Mouse (Mus musculus): Measurements from ENCODE around the gene Wnt5b.
"Not testable (repeated sequence)": the region's sequence is repeated elsewhere in the genome, so short reads cannot be mapped to it uniquely, and the experiment has no call there.

The Wnt5b gene

DNA sequence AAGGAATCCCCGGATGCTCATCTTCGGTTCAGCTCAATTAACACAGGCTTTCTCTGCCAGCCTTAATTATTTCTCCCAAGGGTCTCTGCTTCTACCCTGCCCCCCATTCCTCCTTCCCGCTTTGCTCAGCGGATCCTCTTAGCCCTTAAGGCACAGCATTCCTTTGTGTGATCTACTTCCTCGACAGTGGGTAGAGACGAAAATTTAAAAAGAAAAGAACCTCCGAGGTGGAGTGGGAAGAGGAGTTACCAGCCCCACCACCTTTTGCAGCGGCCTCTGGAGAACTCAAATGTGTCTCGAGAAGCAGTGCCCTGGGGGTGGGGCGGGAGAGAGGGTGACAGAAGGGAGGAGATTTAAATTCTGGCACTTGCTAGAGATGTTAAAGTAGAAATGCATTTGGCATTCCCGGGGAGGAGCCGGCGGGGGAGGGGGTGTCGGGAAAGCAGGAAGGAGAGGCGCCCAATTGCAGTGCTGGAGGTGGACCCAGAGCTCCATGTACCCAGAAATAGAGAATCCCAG is 92.1 kb downstream of the Wnt5b start:
- DNase-seq (ENCODE audit: low read depth, low spot score), result peak; percentile 40

DNA sequence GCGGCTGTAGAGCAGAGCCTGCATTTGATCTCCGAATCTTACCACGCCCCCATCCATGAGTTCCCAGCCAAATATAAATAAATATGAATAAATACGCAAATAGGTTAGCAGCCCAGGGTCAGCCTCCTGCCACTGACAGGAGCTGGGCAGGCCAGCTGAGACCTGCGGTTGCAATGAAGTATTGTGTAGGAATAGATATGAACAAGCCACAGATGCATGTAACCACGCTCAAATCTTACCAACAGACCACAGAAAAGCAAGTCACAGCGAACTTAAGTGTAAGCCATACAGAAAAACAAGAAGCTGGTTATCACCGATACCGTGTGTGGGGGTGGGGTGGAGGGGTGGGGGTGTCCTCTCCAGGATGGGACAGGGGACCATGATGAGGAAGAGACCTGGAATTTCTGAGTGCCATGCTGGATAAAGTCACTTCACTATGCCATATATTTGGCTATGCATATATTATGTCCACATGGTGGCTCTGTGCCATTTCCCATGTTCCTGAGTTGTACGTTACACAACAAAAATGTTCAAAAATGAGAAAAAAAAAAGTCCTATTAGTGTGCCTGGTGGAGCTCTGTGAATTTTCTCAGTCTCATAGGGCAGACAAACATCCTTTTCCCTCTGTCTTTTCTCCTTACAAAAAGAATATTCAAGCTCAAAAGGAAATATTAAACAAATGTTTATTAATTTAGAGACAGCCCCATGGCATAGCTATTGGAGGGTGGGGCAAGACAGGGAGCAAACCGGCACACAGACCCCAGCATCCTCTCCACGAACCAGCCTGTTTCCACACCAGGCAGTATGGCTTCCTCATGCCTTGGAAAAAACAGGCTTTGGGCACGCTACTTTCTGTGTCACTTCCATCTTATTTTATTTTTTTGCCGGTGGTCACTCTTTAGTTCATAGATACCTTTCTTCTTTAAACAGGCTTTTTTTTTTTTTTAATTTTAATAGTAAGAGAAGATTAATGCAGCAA is 92.9 kb downstream of the Wnt5b start:
- no peak for DNase-seq (ENCODE audit: low read depth, low spot score)

DNA sequence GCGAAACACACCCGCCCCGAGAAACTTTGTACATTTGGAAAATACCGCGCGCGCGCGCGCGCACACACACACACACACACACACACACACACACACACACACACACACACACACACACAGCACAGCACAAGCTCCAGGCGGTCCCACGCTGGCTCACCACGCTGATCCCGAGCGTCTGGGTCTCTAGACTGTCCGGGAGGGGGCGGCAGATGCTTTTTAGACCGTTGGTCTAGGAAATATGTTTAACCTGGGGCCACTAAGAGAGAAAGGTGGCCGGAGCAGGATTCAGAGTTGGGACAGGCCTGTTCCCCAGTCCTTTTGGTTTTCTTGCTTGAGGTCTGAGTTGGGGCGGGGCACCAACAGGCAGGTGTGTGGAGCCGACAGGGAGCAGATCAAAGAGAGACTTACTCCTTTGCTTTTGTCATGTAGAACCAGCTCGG is 95.1 kb downstream of the Wnt5b start:
- DNase-seq (ENCODE audit: low read depth, low spot score), result peak; percentile 54

DNA sequence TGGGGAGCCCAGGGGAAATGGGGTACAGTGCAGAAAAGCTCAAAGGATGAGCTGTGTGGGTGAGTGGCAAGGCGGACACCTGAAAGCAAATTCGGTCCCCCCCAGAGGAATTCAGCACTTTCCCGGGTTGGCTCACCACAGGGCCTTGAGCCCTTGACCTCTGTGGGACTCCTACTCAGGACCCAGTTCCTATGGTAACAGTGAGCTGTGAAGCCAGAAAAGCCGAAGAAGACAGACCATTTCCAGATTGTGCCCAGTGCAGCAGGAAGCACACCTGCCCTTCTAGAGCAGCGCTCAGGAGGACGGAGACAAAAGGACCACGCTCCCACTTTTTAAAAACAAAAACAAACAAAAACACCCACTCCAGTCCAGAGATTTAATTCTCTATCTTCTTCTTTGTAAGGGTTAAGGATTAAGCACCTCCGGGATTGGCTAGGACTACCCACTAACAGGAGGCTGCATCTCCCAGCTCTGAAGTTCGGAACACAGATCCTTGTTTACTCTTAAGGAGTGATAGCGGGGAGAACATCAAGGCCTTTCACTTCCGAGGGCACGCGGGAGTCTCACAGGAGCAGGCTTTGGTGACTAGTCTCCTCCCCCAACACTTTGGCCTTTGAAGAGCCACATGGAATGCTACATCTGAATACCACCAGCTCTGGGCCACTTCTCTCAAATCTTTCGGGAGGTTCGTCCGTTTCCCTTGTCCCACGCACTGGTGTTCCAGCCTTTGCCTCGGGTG is 95.7 kb downstream of the Wnt5b start:
- DNase-seq (ENCODE audit: low read depth, low spot score), result peak; percentile 41

DNA sequence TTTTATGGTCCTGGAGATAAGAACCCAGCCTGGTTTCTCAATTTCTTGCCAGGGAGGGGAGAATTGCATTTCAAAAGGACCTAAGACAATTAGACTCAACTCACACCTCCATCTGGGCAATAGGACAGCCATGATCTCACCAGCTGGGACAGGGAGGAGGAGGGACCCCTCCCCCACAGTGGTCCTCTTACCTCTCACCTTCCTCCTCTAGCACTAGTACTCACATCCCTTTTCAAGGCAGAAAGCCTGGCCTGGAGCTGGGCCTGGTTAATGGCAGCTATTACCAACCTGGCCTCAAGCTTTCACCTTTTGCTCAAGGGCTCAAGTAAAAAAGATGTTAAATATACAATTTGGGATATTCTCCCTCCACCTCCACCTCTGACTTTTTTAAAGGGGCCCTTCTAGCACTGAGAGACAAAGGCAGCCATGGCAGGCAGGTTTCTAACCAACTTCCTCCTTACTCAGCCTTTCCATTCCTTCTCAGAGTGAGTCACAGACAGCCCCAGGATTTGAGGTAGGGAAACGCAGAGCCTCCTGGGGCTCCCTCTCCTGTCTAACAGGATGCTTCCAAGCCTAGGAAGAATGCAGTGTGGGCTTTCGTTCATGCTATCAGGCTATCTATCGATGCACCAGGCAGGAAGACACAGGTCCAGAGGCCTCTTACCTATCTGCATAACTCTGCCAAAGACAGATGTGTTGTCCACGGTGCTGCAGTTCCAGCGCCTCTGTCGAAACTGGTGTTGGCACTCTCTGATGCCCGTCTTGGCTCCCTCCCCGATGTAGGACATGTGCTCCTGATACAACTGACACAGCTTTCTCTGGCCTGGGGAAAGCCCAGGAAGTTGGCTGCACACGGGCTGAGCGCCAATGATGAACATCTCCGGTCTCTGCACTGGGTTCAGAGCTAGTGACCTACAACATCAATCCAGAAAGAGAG is 98.2 kb downstream of the Wnt5b start:
- no peak for DNase-seq (ENCODE audit: low read depth, low spot score)

DNA sequence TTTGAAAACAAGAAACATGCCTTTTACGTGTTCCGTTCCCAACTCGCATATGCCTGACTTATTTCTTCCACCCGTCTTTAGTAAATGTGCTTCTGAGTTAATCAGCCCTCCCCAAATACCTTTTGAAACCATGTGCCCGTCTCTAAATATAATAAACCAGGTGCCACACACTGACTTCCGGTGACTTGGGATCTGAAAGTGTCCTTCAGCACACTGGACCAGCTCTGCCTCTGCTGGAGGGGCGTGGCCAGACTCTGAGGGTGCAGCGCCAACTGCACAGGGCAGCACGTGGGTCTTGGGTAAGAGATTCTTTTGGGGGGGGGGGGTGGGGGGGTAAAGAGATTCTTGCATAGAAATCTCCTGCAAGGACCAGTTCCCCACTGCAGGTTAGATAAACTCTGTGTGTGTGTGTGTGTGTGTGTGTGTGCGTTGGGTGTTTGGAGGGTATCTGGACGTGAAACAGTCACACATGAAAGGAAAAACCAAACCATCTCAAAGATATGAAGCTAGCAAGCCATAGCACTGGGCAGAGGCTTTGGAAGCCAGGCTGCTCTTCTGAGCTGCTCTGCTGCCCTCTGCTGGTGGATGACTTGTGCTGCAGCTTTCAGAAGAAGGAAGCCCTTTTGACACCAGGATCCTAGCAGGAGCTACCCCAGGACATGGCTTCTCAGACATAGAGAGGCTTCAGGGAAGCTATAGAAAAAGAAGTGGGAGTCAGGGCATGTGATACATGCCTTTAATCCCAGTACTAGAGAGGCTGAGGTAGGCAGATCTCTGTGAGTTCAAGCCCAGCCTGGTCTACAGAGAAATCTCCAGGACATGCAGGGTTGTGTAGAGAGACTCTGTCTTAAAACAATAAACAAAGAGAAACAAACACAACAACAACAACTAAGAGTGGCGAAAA is 100.2 kb downstream of the Wnt5b start:
- DNase-seq (ENCODE audit: low read depth, low spot score), result peak; percentile 86

DNA sequence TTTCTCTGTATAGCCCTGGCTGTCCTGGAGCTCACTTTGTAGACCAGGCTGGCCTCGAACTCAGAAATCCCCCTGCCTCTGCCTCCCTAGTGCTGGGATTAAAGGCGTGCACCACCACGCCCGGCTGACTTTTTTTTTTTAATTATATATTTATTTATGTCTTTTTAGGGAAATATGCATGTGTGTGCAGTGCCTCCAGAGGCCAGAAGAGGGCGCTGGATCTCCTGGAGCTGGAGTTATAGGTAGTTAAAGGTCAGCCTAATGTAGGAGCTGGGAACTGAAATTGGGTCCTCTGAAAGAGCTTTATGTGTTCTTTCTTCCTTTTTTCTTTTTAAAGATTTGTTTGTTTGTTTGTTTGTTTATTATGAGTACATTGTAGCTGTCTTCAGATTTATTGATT is 101.4 kb downstream of the Wnt5b start:
- not testable (repeated sequence) for DNase-seq (ENCODE audit: low read depth, low spot score)

DNA sequence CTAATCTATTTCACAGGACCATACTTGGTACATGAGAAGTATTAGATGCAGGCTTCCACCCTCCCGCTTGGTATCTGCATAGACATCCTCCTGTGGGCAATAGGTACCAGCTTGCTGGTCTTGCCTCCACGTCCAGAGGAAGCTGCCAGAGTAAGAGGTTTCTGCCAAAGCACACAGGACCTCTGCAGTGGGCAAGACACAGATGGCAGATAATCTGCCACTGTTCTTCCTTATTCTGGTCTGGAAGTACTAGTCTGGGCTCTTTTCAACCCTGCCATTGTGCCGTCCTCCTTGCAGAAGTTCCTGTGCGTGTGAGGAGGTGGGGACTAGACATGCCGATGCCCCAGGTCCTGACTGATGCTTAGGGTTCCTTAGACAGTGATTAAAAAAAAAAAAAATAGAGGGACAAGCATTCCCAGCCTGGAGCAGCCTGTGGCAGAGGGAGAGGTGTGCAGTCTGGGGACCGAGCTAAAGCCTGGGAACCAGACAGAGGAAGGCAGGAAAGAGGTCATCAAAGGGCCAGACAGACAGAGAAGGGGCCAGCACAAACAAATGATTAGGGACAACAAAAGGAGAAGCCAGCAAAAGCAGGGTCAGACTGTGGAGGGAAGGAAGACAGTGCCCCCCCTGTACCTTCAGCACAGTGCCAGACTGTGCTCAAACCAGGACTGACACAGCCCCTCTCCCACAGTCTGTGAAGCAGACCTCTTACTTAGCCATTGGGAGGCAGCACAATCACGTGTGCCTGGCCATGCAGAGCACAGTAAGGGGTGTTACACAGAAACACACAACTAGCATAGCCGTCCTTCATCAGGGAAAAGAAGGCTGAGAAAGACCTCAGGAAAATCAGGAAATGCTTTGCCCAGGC is 106.0 kb downstream of the Wnt5b start:
- DNase-seq (ENCODE audit: low read depth, low spot score), result no peak

DNA sequence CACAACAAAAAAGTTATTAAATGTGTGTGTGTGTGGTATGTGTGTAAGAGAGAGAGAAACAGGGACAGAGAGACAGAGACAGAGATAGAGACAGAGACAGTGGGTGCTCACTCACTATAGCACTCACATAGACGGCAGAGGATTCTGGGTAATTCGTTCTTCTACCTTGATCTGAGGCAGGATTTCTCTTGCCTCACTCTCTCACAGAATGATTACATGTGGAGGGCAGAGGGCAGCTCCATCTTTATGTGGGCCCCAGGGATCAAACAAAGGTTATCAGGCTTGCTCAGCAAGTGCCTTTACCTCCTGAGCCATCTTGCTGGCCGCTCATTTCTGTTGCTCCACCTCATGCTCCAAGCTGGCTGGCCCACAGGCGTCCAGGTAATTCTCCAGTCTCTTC is 109.8 kb downstream of the Wnt5b start:
- DNase-seq (ENCODE audit: low read depth, low spot score), result no peak

DNA sequence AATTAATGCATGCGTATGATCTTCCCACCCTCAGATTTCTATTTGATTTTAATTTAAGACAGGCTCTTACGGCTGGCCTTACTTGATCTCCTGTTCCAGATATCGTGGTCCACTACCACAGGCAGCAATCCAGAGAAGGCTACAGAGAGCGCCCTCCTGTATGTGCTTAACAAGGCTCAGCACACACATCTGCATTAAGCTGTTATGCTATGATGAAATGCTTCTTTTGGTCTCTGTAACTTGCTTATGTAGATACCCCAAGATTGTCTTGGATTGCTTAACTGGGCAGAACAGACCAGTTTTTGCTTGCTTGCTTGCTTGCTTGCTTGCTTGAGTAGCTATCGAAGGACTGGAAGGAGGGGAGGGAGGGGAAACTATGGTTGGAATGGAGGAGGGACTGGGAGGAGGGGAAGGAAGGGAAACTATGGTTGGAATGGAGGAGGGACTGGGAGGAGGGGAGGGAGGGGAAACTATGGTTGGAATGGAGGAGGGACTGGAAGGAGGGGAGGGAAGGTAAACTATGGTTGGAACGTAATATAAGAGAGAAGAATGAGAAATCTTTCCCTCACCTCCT is 112.3 kb downstream of the Wnt5b start:
- no peak for DNase-seq (ENCODE audit: low read depth, low spot score)

DNA sequence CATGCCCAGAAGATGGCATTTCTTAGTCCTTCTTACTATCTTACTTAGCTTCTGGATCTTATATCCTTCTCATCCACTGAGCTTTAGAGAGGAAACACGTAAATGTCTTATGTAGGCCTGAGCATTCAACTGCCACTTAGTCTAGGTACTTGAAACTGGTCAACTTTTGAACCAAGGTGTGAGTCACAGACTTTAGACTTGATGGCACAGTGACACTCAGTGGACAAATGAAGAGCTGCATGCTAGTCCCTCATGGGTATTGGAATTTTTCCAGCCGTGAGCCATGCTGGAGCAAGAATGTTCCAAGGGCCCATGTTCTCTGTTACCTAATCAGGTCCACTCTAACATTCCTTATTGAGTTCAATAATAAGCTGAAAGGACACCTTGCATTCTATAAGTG is 113.6 kb downstream of the Wnt5b start:
- DNase-seq (ENCODE audit: low read depth, low spot score), result no peak

DNA sequence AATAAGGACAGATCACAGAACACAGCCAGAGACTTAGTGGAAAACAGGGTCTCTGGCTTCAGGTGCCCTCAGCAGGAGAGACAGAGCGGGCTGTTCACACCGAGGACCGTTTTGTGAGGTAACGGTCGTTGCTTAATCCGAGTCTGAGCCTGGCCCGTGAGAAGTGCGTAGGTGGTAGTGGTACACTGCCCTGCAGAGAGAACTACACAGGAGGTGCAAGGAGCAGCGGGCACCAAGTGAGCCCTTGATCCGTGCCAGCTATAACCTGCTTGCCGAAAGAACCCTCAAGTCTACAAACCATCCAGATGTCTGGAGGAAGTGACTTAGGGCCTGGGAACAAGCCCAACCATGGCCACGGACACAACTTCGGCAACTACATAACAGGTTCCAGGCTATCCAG is 114.8 kb downstream of the Wnt5b start:
- no peak for DNase-seq (ENCODE audit: low read depth, low spot score)

DNA sequence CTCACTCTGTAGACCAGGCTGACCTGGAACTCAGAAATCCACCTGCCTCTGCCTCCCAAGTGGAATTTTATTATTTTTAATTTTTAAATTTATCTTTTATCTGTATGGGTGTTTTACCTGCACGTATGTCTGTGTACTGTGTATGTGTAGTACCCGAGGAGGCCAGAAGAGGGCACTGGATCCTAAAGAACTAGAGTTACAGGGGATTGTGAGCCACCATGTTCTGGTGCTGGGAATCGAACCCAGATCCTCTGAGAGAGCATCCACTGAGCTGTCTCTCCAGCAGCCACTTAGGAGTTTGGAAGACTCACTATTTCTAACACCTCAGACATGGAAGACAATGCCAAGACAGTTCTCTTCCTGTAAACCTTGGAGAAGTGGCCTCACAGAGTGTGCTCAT is 115.5 kb downstream of the Wnt5b start:
- DNase-seq (ENCODE audit: low read depth, low spot score), result no peak

DNA sequence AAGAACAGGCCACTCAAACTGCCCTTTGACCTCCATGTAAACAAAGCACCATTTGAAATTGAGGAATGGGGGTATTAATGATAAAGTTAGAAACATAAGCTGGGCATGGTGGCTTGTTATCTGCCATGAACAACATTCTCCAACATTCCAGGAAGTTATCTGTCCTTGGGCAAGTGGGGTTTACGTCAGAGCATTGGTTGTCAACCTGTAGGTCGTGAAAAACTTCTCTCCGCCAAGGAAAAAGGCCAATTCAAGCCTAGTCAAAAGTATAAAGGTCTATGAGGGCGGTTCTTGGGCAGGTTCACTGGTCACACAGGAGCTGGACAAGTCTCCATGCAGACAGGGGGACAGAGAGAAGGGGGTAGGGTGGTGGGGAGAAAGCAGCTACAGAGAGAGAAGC is 123.1 kb downstream of the Wnt5b start:
- DNase-seq (ENCODE audit: low read depth, low spot score), result no peak

DNA sequence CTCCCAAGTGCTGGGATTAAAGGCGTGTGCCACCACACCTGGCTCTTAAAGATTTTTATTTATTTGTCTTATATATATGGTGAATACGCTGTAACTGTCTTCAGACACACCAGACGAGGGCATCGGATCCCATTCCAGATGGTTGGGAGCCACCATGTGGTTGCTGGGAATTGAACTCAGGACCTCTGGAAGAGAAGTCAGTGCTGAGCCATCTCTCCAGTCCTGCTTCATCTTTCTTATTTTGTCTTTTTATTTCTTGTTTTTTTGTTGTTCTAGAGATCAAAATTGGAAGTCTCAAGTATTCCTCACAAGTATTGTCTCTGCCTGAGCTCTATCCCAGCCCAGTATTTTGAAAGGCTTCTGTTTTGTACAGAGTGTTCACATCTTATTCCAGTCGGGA is 123.8 kb downstream of the Wnt5b start:
- peak; percentile 48 for DNase-seq (ENCODE audit: low read depth, low spot score)

DNA sequence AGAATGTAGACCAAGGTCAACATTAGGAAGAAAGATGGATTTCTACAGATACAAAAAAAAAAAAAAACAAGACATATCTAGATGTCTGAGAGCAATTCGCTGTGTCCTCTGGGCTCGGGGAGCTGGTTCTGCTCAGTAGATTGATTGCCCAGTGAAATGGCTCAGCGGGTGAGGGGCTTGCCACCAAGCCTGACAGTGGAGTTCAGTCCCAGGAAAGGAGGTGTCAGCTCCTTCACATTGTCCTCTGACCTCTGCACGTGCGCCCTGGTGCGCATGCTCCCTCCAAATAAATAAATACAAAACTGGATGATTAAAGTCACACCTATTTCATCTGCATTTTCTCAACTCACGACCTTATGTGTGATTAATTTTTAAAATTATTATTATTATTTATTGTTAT is 124.7 kb downstream of the Wnt5b start:
- DNase-seq (ENCODE audit: low read depth, low spot score), result no peak

DNA sequence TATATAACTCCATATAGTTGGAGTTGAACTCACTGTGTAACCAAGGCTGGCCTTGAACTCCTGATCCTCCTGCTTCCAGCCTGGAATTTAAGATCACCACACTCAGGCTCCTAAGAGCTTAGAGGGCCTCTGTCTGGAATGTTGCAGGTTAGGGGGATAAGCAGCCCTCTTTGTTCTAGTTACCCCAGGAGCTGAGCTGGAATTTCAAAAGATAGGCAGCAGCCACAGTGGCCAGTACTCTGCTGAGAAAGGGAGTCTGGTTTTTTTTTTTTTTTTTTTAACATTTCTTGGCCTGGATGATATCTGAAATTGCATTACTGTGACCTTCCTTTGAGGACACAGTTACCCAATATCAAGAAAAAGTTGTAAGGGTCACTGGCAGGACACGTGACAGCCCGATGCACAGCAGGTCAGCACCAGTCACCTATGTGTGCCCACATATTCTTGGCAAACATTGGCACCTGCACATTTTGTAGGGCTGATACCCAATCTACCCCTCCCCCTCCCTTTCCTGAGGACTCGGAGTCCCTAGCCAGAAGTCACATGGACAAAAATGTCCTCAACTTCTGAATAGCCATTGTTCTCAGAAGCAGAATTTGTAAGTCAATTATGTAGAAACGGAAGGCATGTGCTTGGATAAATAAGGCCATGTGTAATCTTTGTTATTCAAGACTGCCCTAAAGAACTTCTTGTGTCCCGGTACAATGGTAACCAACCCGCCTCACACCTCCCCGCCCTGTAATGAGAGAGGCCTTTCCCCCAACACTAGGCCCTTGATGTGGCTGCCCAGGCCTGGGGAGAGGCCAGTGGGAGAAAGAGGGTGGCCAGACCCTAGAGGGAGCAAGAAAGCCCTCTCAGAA is 125.5 kb downstream of the Wnt5b start:
- no peak for DNase-seq (ENCODE audit: low read depth, low spot score)

DNA sequence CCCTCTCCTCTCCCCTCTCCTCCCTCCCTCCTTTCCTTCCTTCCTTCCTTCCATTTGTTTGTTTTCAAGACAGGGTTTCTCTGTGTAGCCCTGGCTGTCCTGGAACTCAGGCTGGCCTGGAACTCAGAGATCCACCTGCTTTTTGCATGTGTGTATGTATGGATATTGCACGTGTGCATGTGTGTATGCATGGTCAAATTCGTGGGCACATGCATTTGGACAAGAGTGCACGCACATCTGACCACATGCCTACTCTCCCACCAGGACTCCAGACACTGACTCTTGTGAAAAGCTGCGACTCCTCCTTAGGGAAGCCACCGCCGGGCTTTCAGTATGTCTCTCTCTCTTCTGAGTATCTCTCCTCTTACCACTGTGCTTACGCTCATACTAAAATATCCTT is 126.3 kb downstream of the Wnt5b start:
- no peak for DNase-seq (ENCODE audit: low read depth, low spot score)

All from forelimb bud, embryonic 11.5 days (tissue).